Mouse (Mus musculus): ENCODE data around the gene Chd6.

The Chd6 gene

DNA sequence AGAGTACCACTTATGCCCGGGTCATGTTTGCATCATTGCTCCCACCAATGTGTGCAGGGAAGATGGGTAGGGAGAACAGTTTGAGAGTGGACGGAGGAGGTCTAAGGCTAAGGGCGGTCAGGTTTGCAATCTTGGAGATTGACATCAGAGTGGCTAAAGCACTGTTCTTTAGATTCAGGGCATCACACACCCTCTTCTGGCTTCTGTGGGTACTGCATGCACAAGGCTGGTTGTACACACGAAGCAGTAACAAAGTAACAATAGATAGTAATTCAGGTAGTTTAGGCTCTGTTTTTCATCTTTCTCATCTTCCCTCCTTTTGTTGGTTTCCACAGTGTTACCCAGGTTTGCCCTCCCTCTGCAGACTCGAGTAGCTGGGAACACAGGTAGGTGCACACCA lies 177.5 kb downstream of the Chd6 start:
- no peak for DNase-seq (ENCODE audit: low spot score)

DNA sequence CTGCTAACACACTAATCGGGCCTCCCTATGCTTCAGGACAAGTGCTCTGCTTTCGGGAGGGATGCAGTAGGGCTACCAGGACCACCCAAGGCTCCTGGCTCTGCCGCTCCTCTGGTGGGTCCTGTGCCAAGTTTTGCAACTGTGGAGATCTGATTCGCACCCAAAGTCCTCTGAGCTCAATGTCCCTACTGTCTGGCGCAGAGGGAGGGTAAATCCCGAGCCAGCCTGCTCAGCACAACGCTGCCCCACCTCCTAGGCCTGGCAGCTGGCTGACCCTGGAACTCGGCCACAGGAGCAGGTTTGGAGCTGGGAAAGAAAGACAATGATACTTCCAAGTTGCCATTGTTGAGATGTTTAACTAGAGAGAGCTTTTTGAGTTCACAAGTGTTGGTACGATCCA lies 183.7 kb downstream of the Chd6 start:
- peak; percentile 59 for DNase-seq (ENCODE audit: low spot score)

GRCm38 (mm10) chr2:160921285-160921684 lies 187.6 kb downstream of the Chd6 start:
- DNase-seq (ENCODE audit: low spot score) = no peak

- no peak for DNase-seq (ENCODE audit: low spot score)
Observed at GRCm38 (mm10) chr2:160918930-160919215, 190.0 kb downstream of the Chd6 start.

DNA sequence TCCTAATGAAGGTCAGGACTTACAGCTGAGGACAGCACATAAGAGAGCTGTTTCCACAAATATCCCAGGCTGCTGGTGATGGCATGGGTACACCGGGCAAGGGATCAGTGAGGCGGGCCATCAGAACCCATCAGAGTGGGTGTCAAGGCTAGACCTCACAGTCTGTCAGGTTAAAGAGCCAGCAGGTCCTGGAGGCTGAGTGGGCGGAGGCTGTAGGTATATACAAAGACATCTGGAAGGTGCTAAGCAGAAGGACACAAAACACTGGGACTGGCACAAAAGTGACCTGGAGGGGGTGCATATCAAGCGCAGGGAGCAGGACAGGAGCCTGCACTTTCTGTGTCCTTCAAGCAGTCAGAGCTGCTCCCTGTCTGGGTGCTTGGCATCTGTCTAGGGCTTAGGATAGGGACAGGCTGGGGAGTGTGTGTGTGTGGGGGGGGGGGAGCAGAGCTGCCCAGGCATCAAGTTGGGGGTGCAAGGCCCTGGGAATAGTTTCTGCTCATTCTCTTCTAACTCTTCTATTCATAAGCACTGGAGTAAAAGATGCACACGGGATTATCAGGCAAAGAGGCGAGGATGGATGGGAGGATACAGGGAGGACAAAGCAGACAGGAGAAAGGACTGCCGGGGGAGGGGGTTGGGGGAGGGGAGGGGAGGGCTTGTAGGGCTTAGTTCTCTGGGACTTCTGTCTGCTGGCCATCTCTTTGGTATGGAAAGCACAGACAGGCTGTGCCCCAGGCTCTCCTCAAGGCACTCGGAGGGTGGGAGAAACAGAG lies 190.5 kb downstream of the Chd6 start:
- no peak for DNase-seq (ENCODE audit: low spot score)

- no peak for DNase-seq (ENCODE audit: low spot score)
Observed at GRCm38 (mm10) chr2:160917313-160917712, 191.6 kb downstream of the Chd6 start.

DNA sequence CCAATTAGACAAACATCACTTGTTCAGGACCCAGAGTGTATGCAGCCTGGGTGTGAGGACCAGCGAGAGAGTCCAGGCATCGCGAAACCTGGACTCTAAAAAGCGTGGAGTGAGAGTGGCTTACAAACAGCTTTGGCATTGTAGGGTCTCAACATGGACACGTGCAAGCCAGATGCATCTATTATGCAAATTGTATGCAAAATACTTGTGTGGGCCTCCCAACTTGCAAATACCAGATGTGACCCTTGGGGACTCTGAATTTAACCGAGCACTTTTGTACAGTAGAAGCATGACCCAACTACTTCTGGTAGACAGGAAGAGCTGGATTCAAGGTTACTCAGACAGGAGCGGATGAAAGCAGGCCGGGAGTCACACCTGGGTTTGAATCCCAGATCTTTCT lies 192.2 kb downstream of the Chd6 start:
- DNase-seq (ENCODE audit: low spot score) = no peak

DNA sequence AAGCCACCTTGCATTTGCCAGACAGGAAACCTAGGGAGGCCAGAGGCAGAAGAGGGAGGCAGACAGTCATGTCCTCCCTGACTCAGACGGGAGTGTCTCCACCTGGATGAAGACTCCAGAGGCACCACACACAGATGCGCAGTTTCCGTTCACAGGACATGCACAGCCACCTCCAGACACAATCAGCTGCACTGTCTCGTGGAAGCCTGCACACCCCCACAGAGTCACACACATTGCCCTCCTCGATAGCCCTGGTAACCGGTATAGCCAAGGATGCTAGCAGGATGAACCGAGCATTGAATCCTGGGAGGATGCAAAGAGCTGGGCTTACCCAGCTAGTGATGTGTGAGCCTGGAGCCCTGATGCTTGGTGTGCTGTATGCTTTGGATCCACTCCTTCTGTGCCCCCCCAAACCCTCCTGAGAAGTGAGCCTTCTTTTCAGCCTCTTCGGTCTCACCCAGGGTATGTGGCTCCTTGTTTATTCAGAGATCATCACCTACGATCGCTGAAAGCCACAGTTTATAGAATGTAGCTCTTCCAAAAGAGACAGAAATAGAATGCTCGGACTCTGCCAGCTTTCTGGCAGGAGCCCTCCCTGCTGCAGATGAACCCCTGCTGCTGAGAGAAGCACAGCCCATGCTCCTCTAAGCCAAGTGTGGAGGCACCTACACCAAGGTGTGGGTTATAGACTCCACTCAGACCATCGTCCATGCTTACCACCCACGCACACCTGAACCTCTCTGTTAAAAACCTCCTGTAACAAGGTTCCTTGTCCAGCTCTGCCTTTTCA lies 192.9 kb downstream of the Chd6 start:
- DNase-seq (ENCODE audit: low spot score) = no peak

DNA sequence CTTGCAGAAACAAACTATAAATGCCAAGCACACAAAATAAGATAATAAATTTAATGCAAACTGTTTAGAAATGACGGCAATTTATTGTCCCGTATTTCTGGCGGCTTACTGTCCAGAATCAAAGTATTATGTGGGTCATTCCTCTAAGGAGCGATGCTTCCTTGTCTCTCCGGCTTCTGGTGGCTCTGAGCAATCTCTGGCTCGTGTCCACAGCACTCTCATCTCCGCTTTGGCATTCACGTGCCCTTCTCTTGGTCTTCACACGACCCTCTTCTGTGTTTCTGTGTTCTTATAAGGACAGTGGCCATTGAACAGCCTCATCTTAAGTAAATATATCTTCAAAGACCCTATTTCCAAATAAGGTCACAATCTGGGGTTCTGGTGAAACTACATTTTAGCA lies 194.2 kb downstream of the Chd6 start:
- DNase-seq (ENCODE audit: low spot score) = no peak

DNA sequence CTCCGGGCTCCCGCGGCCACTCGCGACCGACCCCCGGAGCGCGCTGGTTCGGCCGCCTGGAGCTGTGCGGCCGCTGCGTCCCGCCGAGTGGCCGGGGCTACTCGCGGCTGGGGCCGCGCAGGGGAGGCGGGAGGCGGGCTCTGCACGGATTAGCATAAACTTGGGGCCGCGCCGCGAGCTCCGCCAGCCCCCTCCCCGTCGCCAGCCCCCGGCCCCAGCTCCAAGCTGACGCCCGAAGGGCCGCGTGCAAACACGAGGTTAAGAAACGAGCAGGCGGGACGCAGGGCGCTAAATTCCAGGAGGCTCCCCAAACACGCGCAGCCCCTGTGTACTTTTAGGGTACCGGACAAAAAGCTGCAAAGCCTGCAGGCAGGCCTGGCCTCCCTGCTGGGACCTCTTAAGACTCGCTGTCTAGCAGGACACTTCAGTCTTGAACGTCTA lies 196.6 kb downstream of the Chd6 start, which contains the start of gene Emilin3:
Gene Emilin3, minus strand, starts transcription at position 98 of the 441 bp plus-strand sequence.
- peak; percentile 63 for DNase-seq (ENCODE audit: low spot score)

GRCm38 (mm10) chr2:160911558-160912201 lies 197.2 kb downstream of the Chd6 start:
- DNase-seq (ENCODE audit: low spot score) = peak; percentile 64

DNA sequence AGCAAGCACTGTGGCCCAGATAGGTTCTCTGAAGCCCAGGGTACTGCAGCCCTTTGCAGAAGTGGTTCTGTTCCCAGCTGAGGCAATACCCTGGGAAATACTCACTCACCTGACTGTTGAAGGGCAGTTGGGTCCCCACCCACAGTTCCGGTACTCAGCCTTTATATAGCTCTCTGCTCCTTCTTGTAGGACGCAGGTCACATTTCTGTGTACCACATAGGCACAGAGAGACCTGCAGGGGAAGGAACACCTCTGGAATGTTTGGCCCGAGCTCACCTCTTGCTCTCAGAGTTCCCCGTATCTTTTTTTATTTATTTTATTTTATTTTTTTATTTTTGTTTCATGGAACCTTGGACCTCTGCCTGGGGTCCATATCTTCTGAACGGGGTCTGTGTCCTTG lies 198.2 kb downstream of the Chd6 start:
- no peak for DNase-seq (ENCODE audit: low spot score)

DNA sequence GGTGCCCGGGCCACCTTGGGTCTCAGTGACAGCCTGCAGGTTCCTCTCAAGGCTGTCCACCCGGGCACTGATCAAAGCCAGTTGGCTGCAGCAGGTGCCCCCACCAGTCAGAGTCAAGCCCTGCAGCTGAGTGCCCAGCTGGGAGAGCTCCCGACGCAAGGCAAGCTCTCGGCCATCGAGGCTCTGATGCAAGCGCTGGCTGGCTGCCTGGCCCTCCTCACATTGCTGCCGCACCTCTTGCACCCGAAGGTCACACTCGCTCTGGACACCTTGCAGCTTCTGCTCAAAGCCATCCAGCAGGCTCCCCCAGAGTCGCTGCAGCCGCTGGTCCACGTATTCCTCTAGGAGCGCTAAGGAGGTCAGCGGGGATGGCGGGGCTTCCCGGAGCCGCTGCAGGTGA lies 200.3 kb downstream of the Chd6 start:
- no peak for DNase-seq (ENCODE audit: low spot score)

DNA sequence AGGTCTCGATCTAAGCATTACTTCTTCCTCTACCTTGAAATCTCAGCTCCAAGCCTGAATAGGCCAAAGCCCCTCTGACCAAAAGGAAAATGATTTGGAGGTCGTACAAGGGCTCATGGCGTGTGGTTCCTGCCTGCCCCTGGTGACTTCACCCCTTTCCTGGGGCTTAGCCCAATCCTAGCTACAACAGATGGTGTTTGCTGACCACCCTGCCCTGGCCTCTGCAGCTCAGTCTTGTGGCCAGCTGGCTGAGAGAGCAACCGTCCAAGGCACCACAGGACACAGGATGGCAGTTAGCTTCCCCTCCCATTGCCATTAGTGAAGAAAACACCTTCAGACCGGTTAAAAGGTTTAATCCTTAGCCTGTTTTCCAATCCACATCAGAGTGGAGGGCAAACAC lies 202.8 kb downstream of the Chd6 start:
- DNase-seq (ENCODE audit: low spot score) = no peak

- DNase-seq (ENCODE audit: low spot score) = no peak
Observed at GRCm38 (mm10) chr2:160905301-160905700, 203.6 kb downstream of the Chd6 start.

DNA sequence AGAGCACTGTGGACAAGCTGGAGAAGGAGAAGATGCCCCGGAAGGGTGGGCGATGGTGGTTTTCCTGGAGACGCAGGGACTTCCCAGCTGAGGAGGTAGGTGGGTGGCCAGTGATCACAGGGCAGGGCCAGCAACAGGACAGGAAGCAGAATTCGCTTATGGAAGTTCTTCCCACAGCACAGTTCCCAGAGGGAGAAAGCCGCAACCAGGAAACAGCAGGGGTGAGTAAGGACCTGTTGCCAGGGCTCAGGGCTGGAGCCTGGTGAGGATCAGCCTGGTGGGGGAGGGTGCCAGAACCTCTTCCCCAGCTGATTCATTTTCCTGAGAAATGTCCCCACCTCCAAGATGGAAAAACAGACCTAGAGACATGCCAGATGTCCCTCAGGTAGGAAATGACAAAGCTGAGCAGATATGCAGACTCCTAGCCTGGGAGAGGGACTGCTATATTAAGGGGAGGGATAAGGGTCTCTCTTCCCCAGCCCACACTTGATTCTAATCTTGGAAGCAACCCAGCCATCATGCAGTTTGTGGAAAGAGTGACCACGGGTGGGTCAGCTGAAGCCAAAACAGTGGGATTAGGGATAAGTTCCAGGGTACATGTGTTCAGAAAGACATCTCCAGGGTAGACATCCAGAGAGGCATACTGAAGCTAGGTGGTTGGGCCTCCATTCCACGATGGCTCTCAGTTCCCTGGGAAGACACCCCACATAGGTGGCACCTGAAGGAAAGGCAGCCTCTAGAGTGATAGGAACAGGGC lies 207.0 kb downstream of the Chd6 start:
- DNase-seq (ENCODE audit: low spot score) = no peak
